Mouse (Mus musculus) myocyte (in vitro differentiated cells): ENCODE results near the gene Cfap61.

Experiments used
- E2F4 ChIP-seq: IDR thresholded peaks from one replicate; pipeline ENCODE4 v1.6.1; 2011; ENCODE audit warnings: mild to moderate bottlenecking, control low read depth, moderate library complexity; ENCODE audit not compliant: insufficient read depth
- MAX ChIP-seq: IDR thresholded peaks from one replicate; pipeline ENCODE4 v1.6.1; 2011; ENCODE audit warnings: low read depth, mild to moderate bottlenecking, control low read depth
- MYOD1 ChIP-seq, 3 experiments: IDR thresholded peaks; one replicate each; pipeline ENCODE4 v1.6.1; 2011; ENCODE audit warnings: control low read depth in 2 of 3, low read depth in 2 of 3, mild to moderate bottlenecking in 2 of 3, moderate library complexity in 1 of 3; ENCODE audit not compliant: insufficient read length in 2 of 3, control insufficient read depth in 1 of 3
- MYOG ChIP-seq, 3 experiments: IDR thresholded peaks; one replicate each; pipeline ENCODE4 v1.6.1; 2011; ENCODE audit warnings: control low read depth in 2 of 3, low read depth in 2 of 3, mild to moderate bottlenecking in 2 of 3; ENCODE audit not compliant: insufficient read length in 2 of 3, control insufficient read depth in 1 of 3, insufficient read depth in 1 of 3
- POLR2A ChIP-seq: IDR thresholded peaks from one replicate; pipeline ENCODE4 v1.6.1; 2011; ENCODE audit warnings: low read depth, mild to moderate bottlenecking, control low read depth, moderate library complexity; ENCODE audit not compliant: insufficient read length
- POLR2AphosphoS2 ChIP-seq: IDR thresholded peaks from one replicate; pipeline ENCODE4 v1.6.1; 2011; ENCODE audit warnings: low read depth, control low read depth; ENCODE audit not compliant: insufficient read length
- REST ChIP-seq: IDR thresholded peaks from one replicate; pipeline ENCODE4 v1.6.1; 2011; ENCODE audit warnings: mild to moderate bottlenecking, control low read depth, moderate library complexity; ENCODE audit not compliant: insufficient read depth, insufficient read length
- TCF12 ChIP-seq: IDR thresholded peaks from one replicate; pipeline ENCODE4 v1.6.1; 2011; ENCODE audit warnings: mild to moderate bottlenecking, control low read depth; ENCODE audit not compliant: poor library complexity, insufficient read depth, severe bottlenecking
- USF1 ChIP-seq: IDR thresholded peaks from one replicate; pipeline ENCODE4 v1.6.1; 2011; ENCODE audit warnings: low read depth, mild to moderate bottlenecking, control low read depth, moderate library complexity

DNA sequence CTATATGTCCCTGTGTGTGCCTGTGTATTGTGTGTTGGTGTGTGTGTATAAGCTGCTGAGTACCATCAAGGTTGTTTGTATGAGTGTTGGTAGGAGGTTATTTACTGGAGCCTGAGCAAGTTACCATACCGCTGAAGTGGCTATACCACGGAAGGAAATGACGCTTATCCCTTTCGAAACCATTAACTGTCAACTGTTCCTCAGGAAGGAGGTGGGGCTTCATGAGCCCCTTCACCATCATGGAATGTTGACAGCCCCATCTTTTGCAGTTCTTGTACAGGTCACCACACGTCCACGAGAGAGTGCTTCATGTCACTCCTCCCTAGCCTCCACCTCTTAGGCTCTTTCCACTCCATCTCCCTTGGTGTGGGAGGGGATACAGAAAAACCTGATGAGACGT is 263.4 kb downstream of the Cfap61 start:
- TF ChIP-seq MYOD1 (IDR thresholded peaks at IDR 0.05; ENCODE audit: control insufficient read depth in 1 of 3, insufficient read length in 2 of 3, low read depth in 2 of 3) (no peak), POLR2A (no peak), POLR2AphosphoS2 (no peak), TCF12 (no peak), E2F4 (no peak), MAX (no peak), USF1 (no peak), MYOG (IDR thresholded peaks at IDR 0.05; ENCODE audit: control insufficient read depth in 1 of 3, insufficient read depth in 1 of 3, insufficient read length in 2 of 3, low read depth in 2 of 3) (no peak), REST (no peak)
